Mouse (Mus musculus) CH12.LX (cell line): ENCODE results near the gene Trim42. TPM values are rescaled to one million over a fixed set of nuclear protein-coding genes. Genes with fewer than 3 reads are reported as not detected.

Experiments
- DNase-seq: peaks from one replicate; pipeline ENCODE4 v3.0.0-alpha.2; 2013; ENCODE audit errors: extremely low read depth
- H3K27ac ChIP-seq: 2 replicates; pipeline ENCODE4 v1.5.1; 2012; ENCODE audit warnings: low read depth, mild to moderate bottlenecking, control low read depth, moderate library complexity; ENCODE audit not compliant: insufficient read depth
- H3K27me3 ChIP-seq: replicated peaks from 2 replicates; pipeline ENCODE3; 2012; ENCODE audit warnings: inconsistent platforms
- H3K36me3 ChIP-seq, 2 experiments: replicated peaks in 1 of 2; 2 replicates each; pipeline versions ENCODE3 to v1.6.1; 2012; ENCODE audit warnings: inconsistent platforms in 1 of 2, low read length in 1 of 2, mild to moderate bottlenecking in 1 of 2, mixed read lengths in 1 of 2, moderate library complexity in 1 of 2; ENCODE audit not compliant: control insufficient read depth in 1 of 2, insufficient read depth in 1 of 2
- H3K4me1 ChIP-seq, 2 experiments: 2 replicates each; pipeline ENCODE4 v1.6.1; 2012; ENCODE audit warnings: inconsistent platforms in 1 of 2, moderate library complexity in 1 of 2; ENCODE audit not compliant: insufficient read depth in 2 of 2, control insufficient read depth in 1 of 2
- H3K4me2 ChIP-seq: 2 replicates; pipeline ENCODE4 v1.6.1; 2012; ENCODE audit warnings: low read depth, mild to moderate bottlenecking, control low read depth; ENCODE audit not compliant: poor library complexity, insufficient read depth, severe bottlenecking
- H3K4me3 ChIP-seq, 3 experiments: fragments of 150-350 bp in 1 of 3; sonication (generic) in 1 of 3; replicated peaks in 1 of 3; 2 replicates each; pipeline versions ENCODE3 to v1.5.1; 2011 to 2012; ENCODE audit warnings: low read depth in 2 of 3, low read length in 2 of 3, mild to moderate bottlenecking in 2 of 3, moderate library complexity in 2 of 3, control low read depth in 1 of 3, improper control_type of control experiment in 1 of 3, inconsistent platforms in 1 of 3, mixed read lengths in 1 of 3; ENCODE audit not compliant: poor library complexity in 1 of 3
- H3K79me2 ChIP-seq: replicated peaks from 2 replicates; pipeline ENCODE4 v1.6.1; 2012; ENCODE audit warnings: mild to moderate bottlenecking, moderate library complexity; ENCODE audit not compliant: control insufficient read depth, poor library complexity, insufficient read depth, severe bottlenecking; ENCODE audit errors: extremely low read depth
- H3K9ac ChIP-seq: 2 replicates; pipeline ENCODE4 v1.6.1; 2012; ENCODE audit warnings: low read depth, mild to moderate bottlenecking, control low read depth, moderate library complexity; ENCODE audit not compliant: insufficient read depth
- H3K9me3 ChIP-seq: replicated peaks from 2 replicates; pipeline ENCODE3; 2012; ENCODE audit warnings: low read length, inconsistent platforms, mixed read lengths
- CHD1 ChIP-seq: IDR thresholded peaks from 2 replicates; pipeline ENCODE4 v1.6.1; 2012; ENCODE audit warnings: low read depth, low read length, improper control_type of control experiment, inconsistent platforms
- EP300 ChIP-seq: IDR thresholded peaks from 2 replicates; pipeline ENCODE4 v1.6.1; 2011; ENCODE audit warnings: low read length, improper control_type of control experiment
- GABPA ChIP-seq: IDR thresholded peaks from 2 replicates; pipeline ENCODE4 v1.6.1; 2012; ENCODE audit warnings: low read depth, low read length, improper control_type of control experiment, inconsistent platforms; ENCODE audit not compliant: insufficient replicate concordance
- HCFC1 ChIP-seq: IDR thresholded peaks from 2 replicates; pipeline ENCODE4 v1.6.1; 2012; ENCODE audit warnings: low read depth, mild to moderate bottlenecking, inconsistent platforms, low read length, improper control_type of control experiment
- IRF4 ChIP-seq: IDR thresholded peaks from 2 replicates; pipeline ENCODE4 v1.6.1; 2014; ENCODE audit warnings: low read depth, mild to moderate bottlenecking, inconsistent platforms, low read length, improper control_type of control experiment
- JUN ChIP-seq: IDR thresholded peaks from 2 replicates; pipeline ENCODE4 v1.6.1; 2011; ENCODE audit warnings: low read depth, mild to moderate bottlenecking, low read length, improper control_type of control experiment, moderate library complexity; ENCODE audit not compliant: insufficient read depth
- MAFK ChIP-seq: IDR thresholded peaks from 2 replicates; pipeline ENCODE4 v1.6.1; 2011; ENCODE audit warnings: low read length, improper control_type of control experiment; ENCODE audit not compliant: insufficient replicate concordance
- MAX ChIP-seq: IDR thresholded peaks from 2 replicates; pipeline ENCODE4 v1.6.1; 2011; ENCODE audit warnings: low read length, improper control_type of control experiment
- MYC ChIP-seq: IDR thresholded peaks from 2 replicates; pipeline ENCODE4 v1.6.1; 2011; ENCODE audit warnings: low read depth, mild to moderate bottlenecking, improper control_type of control experiment, low read length
- NRF1 ChIP-seq: IDR thresholded peaks from 2 replicates; pipeline ENCODE4 v1.6.1; 2014; ENCODE audit warnings: low read depth, mild to moderate bottlenecking, inconsistent platforms, low read length, improper control_type of control experiment, moderate library complexity
- POLR2A ChIP-seq: IDR thresholded peaks from 2 replicates; pipeline ENCODE4 v1.6.1; 2011; ENCODE audit warnings: low read depth, mild to moderate bottlenecking, improper control_type of control experiment, low read length
- RCOR1 ChIP-seq: conservative IDR thresholded peaks from 2 replicates; pipeline ENCODE4 v1.6.1; 2012; ENCODE audit warnings: low read depth, mild to moderate bottlenecking, inconsistent platforms, low read length, improper control_type of control experiment
- UBTF ChIP-seq: IDR thresholded peaks from 2 replicates; pipeline ENCODE4 v1.6.1; 2012; ENCODE audit warnings: low read depth, mild to moderate bottlenecking, inconsistent platforms, low read length, improper control_type of control experiment, moderate library complexity
- USF1 ChIP-seq: IDR thresholded peaks from 2 replicates; pipeline ENCODE4 v1.6.1; 2014; ENCODE audit warnings: low read depth, mild to moderate bottlenecking, inconsistent platforms, low read length, improper control_type of control experiment
- USF2 ChIP-seq: conservative IDR thresholded peaks from 2 replicates; pipeline ENCODE4 v1.6.1; 2011; ENCODE audit warnings: low read depth, low read length, improper control_type of control experiment
- ZMIZ1 ChIP-seq: IDR thresholded peaks from 2 replicates; pipeline ENCODE4 v1.6.1; 2012; ENCODE audit warnings: low read depth, mild to moderate bottlenecking, inconsistent platforms, low read length, improper control_type of control experiment
- ZNF384 ChIP-seq: IDR thresholded peaks from 2 replicates; pipeline ENCODE4 v1.6.1; 2012; ENCODE audit warnings: low read depth, low read length, improper control_type of control experiment, inconsistent platforms
- dilution Hi-C: fragments of 300-500 bp; cut with MboI; formaldehyde crosslinking; loops from 2 replicates; pipeline ENCODE4 v1.14.3; 2020; ENCODE audit warnings: low sequenced_read_pairs; ENCODE audit not compliant: extremely low pct_unique_long_range_greater_than_20kb, extremely low pct_ligation_motif_present
- in situ Hi-C: fragments of 300-500 bp; cut with MboI; formaldehyde crosslinking; loops from 3 replicates; pipeline ENCODE4 v1.14.3; 2019; ENCODE audit warnings: low sequenced_read_pairs, low pct_ligation_motif_present, low pct_unique_long_range_greater_than_20kb, mixed read lengths
- polyA plus RNA-seq: library from polyadenylated mRNA; unstranded; fragments of >175 nt; gene quantifications from 2 replicates; pipeline ENCODE4 v1.2.1, GENCODE M21; 2012; ENCODE audit warnings: low read depth; ENCODE audit not compliant: insufficient read length
- total RNA-seq, 2 experiments: library from RNA; depleted of rRNA; stranded (reverse); fragments of 300-350 nt in 1 of 2; fragments of >200 nt in 1 of 2; gene quantifications; 2 replicates each; pipeline ENCODE4 v1.2.3; 2012 to 2014

Gene Trim42
- total and polyA plus RNA-seq, 3 experiments, result not detected

DNA sequence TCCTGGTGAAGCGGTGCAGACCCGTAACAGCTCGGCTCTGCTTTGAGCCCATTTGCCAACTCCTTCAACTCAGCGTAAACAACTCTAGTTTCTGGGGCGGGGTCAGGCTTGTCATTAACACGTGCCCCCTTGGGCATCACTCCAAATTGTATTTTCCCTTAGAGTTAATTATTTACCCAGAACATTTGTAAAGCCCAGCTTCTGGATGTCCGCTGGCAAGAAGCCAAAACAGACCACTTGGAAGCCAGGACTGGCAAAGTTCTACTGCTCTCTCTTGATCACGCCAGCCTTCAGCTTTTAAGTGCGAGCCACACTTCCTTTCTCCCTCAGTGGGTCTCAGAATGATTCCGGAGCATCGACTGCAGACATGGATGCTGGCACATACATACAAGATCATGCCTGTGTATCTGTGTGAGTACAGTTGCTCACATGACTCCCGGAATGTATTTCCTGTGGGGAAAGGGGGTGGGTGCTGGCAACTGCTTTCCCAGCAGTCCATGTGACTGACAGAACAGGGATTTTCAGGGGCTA lies 24.9 kb downstream of the Trim42 start:
- H3K27me3 ChIP-seq, result no peaks in the 10 kb centered on the region
- no peak overlapping the region for H3K9ac ChIP-seq
- in situ Hi-C loops, result no loop called here
- H3K9me3 ChIP-seq, result peaks cover 62% of the 10 kb centered on the region
- H3K36me3 ChIP-seq, result no peaks in the 10 kb centered on the region
- no peaks in the 10 kb centered on the region for H3K79me2 ChIP-seq
- H3K4me2 ChIP-seq, result no peak overlapping the region
- dilution Hi-C loops, result no loop called here
- H3K4me3 ChIP-seq, result no peak overlapping the region
- DNase-seq, result no peak
- H3K4me1 ChIP-seq, result no peaks in the 10 kb centered on the region
- no peak for TF ChIP-seq GABPA
- no peak for TF ChIP-seq HCFC1
- no peak for TF ChIP-seq USF1
- TF ChIP-seq MAX, result no peak
- TF ChIP-seq USF2, result no peak
- no peak for TF ChIP-seq RCOR1
- TF ChIP-seq UBTF, result no peak
- TF ChIP-seq CHD1, result no peak
- no peak for TF ChIP-seq ZMIZ1
- no peak for TF ChIP-seq POLR2A
- no peak for TF ChIP-seq MYC
- no peak for TF ChIP-seq JUN
- no peak for TF ChIP-seq NRF1
- no peak for TF ChIP-seq IRF4
- no peak for TF ChIP-seq ZNF384
- no peak for TF ChIP-seq EP300
- no peak overlapping the region for H3K27ac ChIP-seq

- TF ChIP-seq ZMIZ1, result no peak
- TF ChIP-seq MYC, result no peak
- TF ChIP-seq MAX, result no peak
- TF ChIP-seq POLR2A, result no peak
- no peak for TF ChIP-seq MAFK
- TF ChIP-seq HCFC1, result no peak
- H3K79me2 ChIP-seq, result no peaks in the 10 kb centered on the region
- no peak overlapping the region for H3K4me2 ChIP-seq
- H3K4me3 ChIP-seq, result no peak overlapping the region
- H3K9me3 ChIP-seq, result peaks cover 46% of the 10 kb centered on the region
- no peaks in the 10 kb centered on the region for H3K27me3 ChIP-seq
- no peak overlapping the region for H3K27ac ChIP-seq
- no peaks in the 10 kb centered on the region for H3K4me1 ChIP-seq
- no peaks in the 10 kb centered on the region for H3K36me3 ChIP-seq
- no peak for DNase-seq
- in situ Hi-C loops (no loop called here), dilution Hi-C loops (no loop called here)
- no peak overlapping the region for H3K9ac ChIP-seq
These were observed 28.0 kb downstream of the Trim42 start for GRCm38 (mm10) chr9:97341772-97342171.
